Mouse (Mus musculus) small intestine, adult 2 months (tissue): ENCODE data around the gene Gpr18.

ENCODE experiments used
- CTCF ChIP-seq: fragments of 200-500 bp; IDR thresholded peaks from 2 replicates; pipeline ENCODE4 v1.5.1; 2012; ENCODE audit warnings: low read depth, mild to moderate bottlenecking, control low read depth, inconsistent platforms, low read length, moderate library complexity, mixed read lengths; ENCODE audit not compliant: insufficient replicate concordance, insufficient read length; ENCODE audit errors: extremely low read depth
- POLR2A ChIP-seq: fragments of 200-500 bp; IDR thresholded peaks from 2 replicates; pipeline ENCODE4 v1.6.1; 2012; ENCODE audit warnings: low read depth, mild to moderate bottlenecking, control low read depth, inconsistent platforms, low read length, moderate library complexity

DNA sequence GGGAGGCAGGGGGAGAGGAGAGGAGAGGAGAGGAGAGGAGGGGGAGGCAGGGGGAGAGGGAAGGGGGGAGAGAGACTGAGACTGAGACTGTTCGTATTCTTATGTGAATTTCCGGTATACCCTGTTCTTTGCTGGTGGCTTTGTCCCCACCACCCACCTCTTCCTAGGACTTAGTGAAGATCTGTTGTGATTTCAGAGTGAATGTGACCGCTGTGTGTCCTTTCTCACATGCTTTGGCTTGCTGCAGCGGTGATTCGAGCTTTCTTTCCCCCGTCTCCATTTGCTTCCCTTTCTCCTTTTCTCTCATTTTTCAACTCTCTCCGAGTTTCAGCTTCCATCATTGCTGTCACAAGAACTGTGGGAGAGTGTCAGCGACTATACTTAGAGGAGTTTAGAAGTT, 31.1 kb upstream of the Gpr18 start:
- TF ChIP-seq CTCF (no peak), POLR2A (no peak)
